Mouse (Mus musculus) hindbrain, postnatal 0 days (tissue): ENCODE results near the gene Mphosph9. TPM values are rescaled to one million over a fixed set of nuclear protein-coding genes. Genes with fewer than 3 reads are reported as not detected.

ENCODE experiments used
- ATAC-seq: fragments of 200-750 bp; cut with Nextera tagmentation; 2 replicates; pipeline ENCODE4 v1.8.0; 2017; ENCODE audit warnings: mild to moderate bottlenecking, moderate TSS enrichment, moderate library complexity
- DNase-seq: peaks from one replicate; pipeline ENCODE4 v3.0.0-alpha.2; 2015; ENCODE audit warnings: low spot score
- H3K27ac ChIP-seq: fragments of 300-500 bp; sonication (generic); 2 replicates; pipeline ENCODE4 v1.5.1; 2014; ENCODE audit warnings: mild to moderate bottlenecking
- H3K27me3 ChIP-seq: fragments of 300-500 bp; sonication (generic); 2 replicates; pipeline ENCODE4 v1.6.1; 2014; ENCODE audit warnings: low read length, mixed read lengths; ENCODE audit not compliant: insufficient read depth
- H3K36me3 ChIP-seq: fragments of 300-500 bp; sonication (generic); 2 replicates; pipeline ENCODE4 v1.6.1; 2014; ENCODE audit warnings: low read length, mixed read lengths; ENCODE audit not compliant: insufficient read depth
- H3K4me1 ChIP-seq: fragments of 300-500 bp; sonication (generic); 2 replicates; pipeline ENCODE4 v1.6.1; 2014; ENCODE audit warnings: antibody characterized with exemption, low read length, mixed read lengths; ENCODE audit not compliant: insufficient read depth
- H3K4me2 ChIP-seq: fragments of 300-500 bp; sonication (generic); 2 replicates; pipeline ENCODE4 v1.6.1; 2014; ENCODE audit warnings: low read depth, mild to moderate bottlenecking, low read length, moderate library complexity, mixed read lengths
- H3K4me3 ChIP-seq: fragments of 300-500 bp; sonication (generic); 2 replicates; pipeline ENCODE4 v1.5.1; 2014; ENCODE audit warnings: low read length
- H3K9ac ChIP-seq: fragments of 300-500 bp; sonication (generic); replicated peaks from 2 replicates; pipeline ENCODE4 v1.6.1; 2014; ENCODE audit warnings: mild to moderate bottlenecking, low read length, moderate library complexity, mixed read lengths
- H3K9me3 ChIP-seq: fragments of 300-500 bp; sonication (generic); 2 replicates; pipeline ENCODE4 v1.6.1; 2016; ENCODE audit warnings: low read length, mixed read lengths
- CTCF ChIP-seq: IDR thresholded peaks from 2 replicates; pipeline ENCODE4 v1.5.1; 2016; ENCODE audit warnings: antibody characterized with exemption, control low read depth, low read depth
- WGBS: fragments of 180-500 bp; shearing (Covaris S2); extraction: QIAGEN DNeasy Blood & Tissue Kit; methylation state at CpG from one replicate; pipeline ENCODE4 v1.1.7; 2014; 5-methylcytosine and 5-hydroxymethylcytosine counted together
- polyA plus RNA-seq: library from polyadenylated mRNA; unstranded; fragments of >200 nt; fragmentation: Nextera tagmentation; extraction: Ambion mirVana; gene quantifications from 2 replicates; pipeline ENCODE4 v1.2.1, GENCODE M21; 2015
- total RNA-seq: library from RNA; depleted of rRNA; stranded (reverse); fragments of >200 nt; gene quantifications from 2 replicates; pipeline ENCODE4 v1.2.3, GENCODE M21; 2014

The Mphosph9 gene
- total and polyA plus RNA-seq, 2 experiments from 2014 or later, result 9.2 to 20.7 TPM

DNA sequence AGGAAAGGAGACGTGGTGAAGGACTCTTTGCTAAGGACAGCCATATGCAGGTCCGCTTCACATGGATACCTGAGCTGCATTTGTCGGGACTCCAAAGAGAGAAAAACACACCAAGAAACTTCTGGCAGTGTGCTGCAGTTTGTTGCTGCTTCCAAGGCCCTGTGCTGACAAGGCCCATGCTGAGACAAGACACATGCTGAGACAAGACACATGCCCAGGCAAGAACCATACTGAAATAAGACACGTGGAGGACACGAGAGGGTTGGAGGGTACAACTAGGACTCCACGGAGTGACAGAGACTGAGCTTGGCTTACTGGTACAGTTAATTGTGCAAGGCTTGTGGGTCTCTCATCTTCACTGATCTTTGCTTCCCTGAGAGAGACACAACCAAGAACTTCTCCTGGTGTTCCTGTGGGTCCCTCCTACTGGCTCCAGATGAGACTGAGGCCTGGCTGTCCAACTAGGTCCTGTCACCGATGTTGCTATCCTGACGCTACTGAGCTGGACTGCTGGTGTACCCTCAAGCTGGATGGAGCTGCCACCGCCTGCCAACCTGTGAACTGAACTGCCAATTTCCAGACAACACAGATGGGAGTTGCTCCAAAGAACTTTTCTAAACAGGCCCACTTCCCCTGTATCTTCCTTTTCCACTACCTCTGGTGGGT, 84.4 kb downstream of the Mphosph9 start:
- Histone ChIP-seq H3K9me3 (no peaks in the 10 kb centered on the region), H3K27me3 (no peaks in the 10 kb centered on the region), H3K4me1 (peaks cover 24% of the 10 kb centered on the region), H3K4me3 (no peak overlapping the region), H3K27ac (no peak overlapping the region), H3K4me2 (no peak overlapping the region), H3K9ac (no peak overlapping the region), H3K36me3 (no peaks in the 10 kb centered on the region; the same call in 1 of the 2 replicates)
- ATAC-seq (no peak), DNase-seq (no peak)
- WGBS, result 76% methylated on average over 9 of the region's 9 CpGs
- TF ChIP-seq CTCF, result no peak

DNA sequence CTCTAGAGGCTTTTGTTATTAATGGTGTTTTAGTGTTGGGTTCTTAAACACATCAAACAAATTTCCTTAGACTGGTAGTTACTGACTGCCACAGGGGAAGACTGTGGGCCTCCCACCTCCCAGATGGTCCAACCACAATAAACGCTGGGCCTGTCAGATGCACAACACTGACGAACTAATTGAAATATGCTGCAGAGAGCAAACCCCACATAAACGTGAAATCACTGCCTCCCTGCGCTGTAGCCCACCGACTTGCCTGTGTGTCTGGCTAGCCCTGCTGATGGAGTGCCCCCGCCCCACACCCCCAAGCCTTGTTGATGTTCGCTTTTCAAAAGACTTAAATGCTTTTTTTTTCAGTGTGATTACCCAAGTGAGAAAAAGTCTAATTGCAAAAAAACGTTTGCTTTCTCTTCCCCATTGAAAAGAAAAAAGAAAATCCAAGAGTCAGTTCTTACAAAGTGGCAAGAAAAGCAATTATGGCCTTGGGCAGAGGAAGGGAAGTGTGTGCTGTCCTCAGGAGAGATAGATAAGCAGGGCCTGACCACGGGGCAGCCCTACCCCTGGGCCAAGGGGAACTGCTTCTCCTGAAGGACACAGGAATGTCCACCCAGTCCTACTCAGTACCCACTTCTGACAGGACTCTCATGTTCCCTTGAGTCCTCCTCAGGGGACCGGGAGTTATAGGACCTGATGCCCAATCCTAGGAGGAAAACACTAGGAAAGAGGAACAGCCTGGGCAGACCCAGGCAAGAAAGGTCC, 85.9 kb downstream of the Mphosph9 start:
- TF ChIP-seq CTCF, result no peak
- Histone ChIP-seq H3K9ac (0 out of 2 replicates have a peak overlapping the region, but pooled peaks have one; percentile 21), H3K27ac (peak overlapping the region; percentile 56), H3K4me3 (no peak overlapping the region), H3K4me1 (peaks cover 13% of the 10 kb centered on the region), H3K9me3 (no peaks in the 10 kb centered on the region), H3K36me3 (no peaks in the 10 kb centered on the region; the same call in 1 of the 2 replicates), H3K4me2 (peak overlapping the region; percentile 31; the same call in 1 of the 2 replicates), H3K27me3 (no peaks in the 10 kb centered on the region)
- ATAC-seq (peak; percentile 32; the same call in 1 of the 2 replicates), DNase-seq (peak; percentile 29)
- 35% methylated on average over 10 of the region's 10 CpGs for WGBS

DNA sequence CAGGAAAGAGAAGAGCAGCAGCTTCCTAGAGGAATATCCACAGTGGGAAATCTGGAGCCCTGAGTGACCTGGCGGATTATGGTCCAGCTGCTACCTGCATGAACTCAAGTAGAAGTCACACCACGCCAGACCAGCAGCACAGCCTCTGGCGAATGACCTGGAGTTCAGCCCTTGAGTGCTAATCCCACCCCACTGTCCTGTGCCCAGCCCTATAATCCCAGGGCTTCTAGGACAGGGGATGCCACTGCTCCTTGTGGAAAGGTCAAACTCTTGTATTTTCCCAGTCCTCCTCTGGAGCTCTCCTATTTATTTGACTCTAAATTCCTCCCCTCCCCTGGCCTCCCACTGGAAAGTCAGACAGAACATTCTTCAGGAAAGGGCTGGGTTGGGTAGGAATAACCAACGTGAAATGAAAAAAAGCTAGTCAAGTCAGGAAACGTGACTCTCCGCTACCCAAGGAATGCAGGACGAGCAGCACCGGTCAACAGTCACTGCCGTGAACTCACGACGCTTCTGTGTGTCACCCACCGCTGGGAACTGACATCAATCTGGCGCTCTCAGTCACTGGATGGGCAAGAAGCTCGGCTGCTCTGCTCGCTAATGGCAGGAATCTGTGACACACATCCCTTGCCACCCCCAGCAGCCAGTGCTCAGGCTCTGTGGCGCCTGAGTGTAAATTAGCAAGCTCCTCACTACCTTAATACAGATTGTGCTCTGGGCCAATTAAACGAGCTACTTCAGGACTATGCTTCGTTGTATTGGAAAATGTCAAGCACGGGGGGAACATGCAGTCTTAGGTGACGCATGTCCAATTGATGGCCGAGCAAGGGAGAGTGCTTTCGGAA, 86.7 kb downstream of the Mphosph9 start:
- TF ChIP-seq CTCF, result no peak
- Histone ChIP-seq H3K27ac (peak overlapping the region; percentile 56), H3K4me2 (peak overlapping the region; percentile 31), H3K36me3 (no peaks in the 10 kb centered on the region; the same call in 1 of the 2 replicates), H3K9ac (0 out of 2 replicates have a peak overlapping the region, but pooled peaks have one; percentile 21), H3K4me3 (no peak overlapping the region), H3K9me3 (no peaks in the 10 kb centered on the region), H3K4me1 (peaks cover 13% of the 10 kb centered on the region), H3K27me3 (no peaks in the 10 kb centered on the region)
- ATAC-seq (peak; percentile 65; the same call in 1 of the 2 replicates), DNase-seq (peak; percentile 62)
- WGBS, result 25% methylated on average over 22 of the region's 22 CpGs

DNA sequence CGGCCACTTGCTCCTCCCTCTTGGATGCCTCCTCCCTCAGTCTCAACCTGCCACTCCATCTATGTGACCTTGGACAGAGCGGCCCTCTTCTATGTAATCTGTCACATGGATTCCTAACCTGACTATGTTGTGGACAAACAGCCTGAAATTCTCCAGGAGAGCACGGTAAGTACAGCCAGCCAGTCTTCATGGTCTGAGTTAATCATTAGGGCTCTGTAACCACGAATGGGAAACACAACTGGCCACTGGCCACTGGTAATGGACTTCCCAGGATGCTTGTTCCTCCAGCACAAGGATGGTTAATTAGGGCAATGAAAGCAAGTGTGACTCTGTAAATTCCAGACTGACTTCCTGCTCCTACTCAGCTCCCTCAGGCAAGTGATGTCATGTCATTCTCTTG, 91.6 kb downstream of the Mphosph9 start:
- Histone ChIP-seq H3K27me3 (no peaks in the 10 kb centered on the region), H3K27ac (no peak overlapping the region), H3K4me3 (no peak overlapping the region), H3K9me3 (no peaks in the 10 kb centered on the region), H3K36me3 (no peaks in the 10 kb centered on the region), H3K4me2 (no peak overlapping the region), H3K9ac (no peak overlapping the region), H3K4me1 (peaks cover 20% of the 10 kb centered on the region)
- no peak for TF ChIP-seq CTCF
- WGBS, result 78% methylated on average over 4 of the region's 4 CpGs
- ATAC-seq (no peak), DNase-seq (no peak)

DNA sequence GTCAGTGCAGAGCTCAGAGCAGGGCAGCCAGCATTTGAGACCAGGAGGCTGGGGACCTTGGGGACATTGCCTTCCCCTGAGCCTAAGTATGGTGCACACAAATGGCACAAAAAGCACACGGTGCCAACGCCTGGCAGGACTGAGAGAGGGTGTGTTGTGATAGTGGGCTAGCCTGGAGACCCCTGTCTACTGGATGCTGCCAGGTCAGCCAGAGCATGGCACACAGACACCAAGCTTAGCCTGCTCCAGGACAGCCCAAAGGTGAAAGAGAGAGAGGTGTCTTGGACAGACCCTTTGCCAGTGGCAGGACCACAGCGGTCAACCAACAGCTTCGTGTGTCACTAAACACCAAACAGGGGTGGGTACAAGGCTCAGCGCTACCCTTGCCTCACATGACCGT, 93.0 kb downstream of the Mphosph9 start:
- Histone ChIP-seq H3K4me3 (no peak overlapping the region), H3K9me3 (no peaks in the 10 kb centered on the region), H3K4me1 (0 out of 2 replicates have a peak, but pooled peaks cover 11% of the 10 kb centered on the region), H3K4me2 (no peak overlapping the region), H3K27ac (no peak overlapping the region), H3K27me3 (no peaks in the 10 kb centered on the region), H3K36me3 (no peaks in the 10 kb centered on the region), H3K9ac (no peak overlapping the region)
- no peak for DNase-seq
- 94% methylated on average over 6 of the region's 6 CpGs for WGBS
- ATAC-seq, result no peak
- no peak for TF ChIP-seq CTCF
